10 mouse cellular contexts compared by ENCODE assay signal in genomic region chr6:35369578-35370282, GRCm38 (mm10). TPM values are rescaled to one million over a fixed set of nuclear protein-coding genes. Genes with fewer than 3 reads are reported as not detected.
ATAC-seq and TF ChIP-seq lines count a peak whose summit lies in the region.
"Not testable (repeated sequence)": the region's sequence is repeated elsewhere in the genome, so short reads cannot be mapped to it uniquely, and the experiment has no call there.
"Had no signal": no experiment of that assay in that cellular context is flagged by ENCODE, and none has a peak within 500 bp of the region (broad histone marks: within the 10 kb centered on the region; RNA-seq: fewer than 3 reads in every experiment).

No protein-coding gene starts in this region.

- TF ChIP-seq CTCF in bone marrow, adult 2 months (IDR thresholded peaks at IDR 0.05; ENCODE audit: control insufficient read depth, insufficient read depth, low read length): not testable (repeated sequence)

- peak; percentile 88 for ATAC-seq in granulocyte monocyte progenitor cell, adult 5-6 weeks (replicated peaks; ENCODE audit: poor library complexity, severe bottlenecking)
- ATAC-seq in hematopoietic stem cell, adult 5-6 weeks (replicated peaks in 1 of 2; ENCODE audit: insufficient read depth in 1 of 2, low FRiP score in 2 of 2, low TSS enrichment in 1 of 2, low read depth in 1 of 2, poor library complexity in 2 of 2, severe bottlenecking in 2 of 2): peak; percentile 27 to 44; a peak in 1 of 4 replicates
- peak; percentile 65 for ATAC-seq in megakaryocyte progenitor cell, adult 5-6 weeks (replicated peaks; ENCODE audit: poor library complexity)

- TF ChIP-seq POLR2A in bone marrow, adult 2 months (IDR thresholded peaks at IDR 0.05; ENCODE audit: borderline replicate concordance, control insufficient read depth, low read depth, low read length): not testable (repeated sequence)

- H3K4me1 ChIP-seq in bone marrow, adult 2 months (ENCODE audit: control insufficient read depth, insufficient read depth, low read length): not testable (repeated sequence)

- H3K27ac ChIP-seq in bone marrow, adult 2 months (ENCODE audit: control insufficient read depth, insufficient read depth, low read depth, low read length, poor library complexity): not testable (repeated sequence)

- peak overlapping the region; percentile 4 for H3K4me3 ChIP-seq in bone marrow, adult 2 months (replicated peaks; ENCODE audit: control insufficient read depth, low read depth, low read length)

- WGBS in bone marrow, adult 2 months: 27% methylated on average over 18 of the region's 18 CpGs

RNA-seq across cellular contexts. Expression of gene Fam180a, which starts 43.8 kb away (rescaled TPM):
- polyA plus RNA-seq in bone marrow, adult 2 months (2011; ENCODE audit: insufficient read depth, insufficient read length, low replicate concordance, missing spikeins): 0.95 TPM in 1 of 2 replicates, not detected in the other
- total RNA-seq in granulocyte monocyte progenitor cell, adult 5-6 weeks (2014; fragmentation: Nextera tagmentation): not detected in 2 replicates
- not detected in 2 replicates for total RNA-seq in granulocyte monocyte progenitor cell, adult 5-6 weeks (2017)
- not detected in 2 replicates for total RNA-seq in hematopoietic stem cell, adult 5-6 weeks (2017)
- not detected in 2 replicates for total RNA-seq in megakaryocyte progenitor cell, adult 5-6 weeks (2015)
- not detected in 2 replicates for total RNA-seq in megakaryocyte progenitor cell, adult 5-6 weeks (2017)
- polyA plus RNA-seq: activated CD4-positive, CD25-positive, alpha-beta regulatory T cell, adult 4 months; embryonic facial prominence, embryonic 10.5 days; embryonic facial prominence, embryonic 12.5 days; forebrain, embryonic 11.5 days; forebrain, embryonic 13.5 days; Patski had no signal

Comparison
In these comparisons a context has a peak if more than half of its experiments do, and no peak if none do; other contexts are left out.
1. ATAC-seq: peak in every context shown above with its lines; median percentile 88 in granulocyte monocyte progenitor cell, adult 5-6 weeks; 65 in megakaryocyte progenitor cell, adult 5-6 weeks; 36 in hematopoietic stem cell, adult 5-6 weeks.